Mouse (Mus musculus) telencephalon, adult 2 months (tissue): ENCODE measurements at regions not wholly inside any gene's neighbourhood (a gene's known extent, or its start where the extent isn't known, plus 50 kb on each side); places are given as distances from the start of the nearest gene placed in this dataset.

ENCODE experiments used
- DNase-seq: peaks from one replicate; pipeline ENCODE4 v3.0.0-alpha.2; 2011; ENCODE audit warnings: low read depth, low spot score

DNA sequence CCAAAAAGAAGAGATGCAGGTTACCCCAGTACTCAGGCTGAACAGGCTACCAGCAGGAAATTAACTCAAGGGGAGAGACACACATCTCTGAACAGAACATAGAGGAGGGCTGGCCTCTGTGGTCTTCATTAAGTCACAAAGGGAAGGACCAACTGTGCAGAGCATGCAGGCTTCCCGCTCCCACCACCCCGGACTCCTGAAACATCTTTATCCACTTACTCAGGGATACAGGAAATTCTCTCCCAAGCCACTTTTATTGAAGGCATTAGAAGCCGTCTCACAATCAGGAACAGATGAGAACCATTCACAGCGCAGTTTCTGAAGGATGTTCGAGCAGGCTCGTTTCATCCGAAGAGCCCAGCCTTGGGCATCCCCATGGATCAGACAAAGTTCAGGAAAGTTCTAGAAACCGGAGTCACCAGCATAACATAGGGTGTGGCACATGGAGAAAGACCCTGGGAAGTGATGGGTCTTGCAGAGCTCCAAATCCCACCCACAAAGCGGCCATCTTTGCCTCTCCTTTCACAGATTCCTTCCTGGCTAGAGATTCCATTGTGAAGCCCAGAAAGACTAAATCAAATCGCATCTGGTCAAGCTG, 55.9 kb upstream of the Zbtb40 start:
- DNase-seq: no peak

DNA sequence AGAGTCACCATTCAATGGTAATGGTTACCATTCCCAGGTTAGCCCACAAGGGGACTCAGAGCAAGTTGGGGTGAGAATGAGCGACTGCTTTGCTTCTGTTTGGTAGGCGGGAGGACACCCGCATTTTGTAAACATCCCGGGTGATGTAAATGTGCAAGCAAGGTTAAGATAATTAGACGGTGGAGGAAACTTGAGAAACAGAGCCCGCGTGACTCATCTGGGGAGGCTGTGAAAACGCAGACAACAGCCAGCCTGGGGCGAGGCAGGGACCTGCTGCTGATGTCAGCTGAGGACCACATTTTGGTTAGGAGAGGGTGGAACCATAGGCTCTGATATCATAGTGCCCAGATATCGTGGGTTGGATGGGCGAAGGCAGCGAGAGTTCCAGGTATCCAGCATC, 52.6 kb upstream of the Zbtb40 start:
- DNase-seq: no peak

DNA sequence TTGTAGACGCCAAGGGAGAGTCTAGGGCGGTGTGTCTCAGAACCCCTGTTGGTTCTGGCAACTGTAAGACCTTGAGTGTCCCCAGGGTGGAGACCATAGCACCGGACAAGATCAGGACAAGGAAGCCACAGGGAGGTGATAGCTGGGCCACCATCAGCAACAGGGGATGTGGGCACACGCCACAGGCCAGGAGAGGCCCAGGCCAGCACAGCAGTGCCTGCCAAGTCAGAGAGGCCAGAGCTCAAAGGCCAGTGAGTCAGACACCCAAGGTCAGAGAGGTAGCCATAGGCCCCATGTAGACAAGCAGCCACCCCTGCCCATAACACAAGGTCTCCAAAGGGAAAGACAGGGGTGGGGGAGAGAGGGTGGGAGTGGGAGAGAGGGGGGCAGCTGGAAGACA, 52.2 kb upstream of the Zbtb40 start:
- DNase-seq: no peak
